Mouse (Mus musculus) brain, embryonic 18.5 days (tissue): ENCODE results near the gene Stk35.
A peak's percentile ranks its signal among the peaks of the same experiment; 100 is the strongest.

Source experiments
- DNase-seq: peaks from one replicate; pipeline ENCODE4 v3.0.0-alpha.2; 2012; ENCODE audit warnings: low read depth, low spot score

Gene Stk35

GRCm38 (mm10) chr2:129800271-129800903, at the start of gene Stk35:
Gene Stk35, plus strand, starts transcription at chr2:129800517.
- peak; percentile 60 for DNase-seq

DNA sequence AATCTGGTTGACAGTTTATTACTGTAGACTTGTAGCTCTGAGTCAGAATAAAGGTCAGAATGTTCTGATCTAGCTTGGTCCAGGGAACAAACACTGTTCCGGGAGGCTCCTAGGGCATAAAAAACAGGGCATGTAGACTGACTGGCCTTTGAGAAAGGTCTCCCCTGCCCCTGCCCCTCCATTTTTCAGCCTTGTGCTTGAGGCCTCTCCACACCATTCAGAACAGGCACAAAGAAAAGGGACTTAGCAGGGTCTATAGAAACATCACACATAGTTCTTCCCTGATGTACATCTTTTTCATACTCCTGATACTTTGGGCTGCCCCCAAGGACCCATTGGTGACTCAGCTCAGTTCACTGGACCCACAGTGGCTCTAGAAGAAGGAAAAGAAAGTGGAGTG, 18.3 kb upstream of the Stk35 start:
- no peak for DNase-seq

GRCm38 (mm10) chr2:129796501-129796900, 3.8 kb upstream of the Stk35 start:
- no peak for DNase-seq

DNA sequence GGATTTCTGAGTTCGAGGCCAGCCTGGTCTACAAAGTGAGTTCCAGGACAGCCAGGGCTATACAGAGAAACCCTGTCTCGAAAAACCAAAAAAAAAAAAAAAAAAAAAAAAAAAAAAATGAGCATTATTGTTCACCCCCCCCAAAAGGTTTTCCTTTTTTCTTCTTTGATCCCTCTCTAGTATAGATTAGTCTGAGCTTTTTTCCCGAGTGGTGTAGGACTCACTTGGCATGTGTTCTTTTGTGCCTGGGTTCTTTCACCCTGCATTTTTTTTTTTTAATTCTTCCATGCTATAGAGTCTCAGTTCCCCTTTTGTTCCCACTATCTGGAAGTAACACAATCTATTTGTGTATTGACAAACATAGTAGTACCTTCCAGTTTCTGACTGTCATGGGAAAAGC, 2.6 kb upstream of the Stk35 start:
- DNase-seq: no peak

- DNase-seq: no peak
Observed at GRCm38 (mm10) chr2:129798410-129798809, 1.9 kb upstream of the Stk35 start.

- DNase-seq: peak; percentile 10
Observed at GRCm38 (mm10) chr2:129800904-129801230, 550 bp downstream of the Stk35 start.

DNA sequence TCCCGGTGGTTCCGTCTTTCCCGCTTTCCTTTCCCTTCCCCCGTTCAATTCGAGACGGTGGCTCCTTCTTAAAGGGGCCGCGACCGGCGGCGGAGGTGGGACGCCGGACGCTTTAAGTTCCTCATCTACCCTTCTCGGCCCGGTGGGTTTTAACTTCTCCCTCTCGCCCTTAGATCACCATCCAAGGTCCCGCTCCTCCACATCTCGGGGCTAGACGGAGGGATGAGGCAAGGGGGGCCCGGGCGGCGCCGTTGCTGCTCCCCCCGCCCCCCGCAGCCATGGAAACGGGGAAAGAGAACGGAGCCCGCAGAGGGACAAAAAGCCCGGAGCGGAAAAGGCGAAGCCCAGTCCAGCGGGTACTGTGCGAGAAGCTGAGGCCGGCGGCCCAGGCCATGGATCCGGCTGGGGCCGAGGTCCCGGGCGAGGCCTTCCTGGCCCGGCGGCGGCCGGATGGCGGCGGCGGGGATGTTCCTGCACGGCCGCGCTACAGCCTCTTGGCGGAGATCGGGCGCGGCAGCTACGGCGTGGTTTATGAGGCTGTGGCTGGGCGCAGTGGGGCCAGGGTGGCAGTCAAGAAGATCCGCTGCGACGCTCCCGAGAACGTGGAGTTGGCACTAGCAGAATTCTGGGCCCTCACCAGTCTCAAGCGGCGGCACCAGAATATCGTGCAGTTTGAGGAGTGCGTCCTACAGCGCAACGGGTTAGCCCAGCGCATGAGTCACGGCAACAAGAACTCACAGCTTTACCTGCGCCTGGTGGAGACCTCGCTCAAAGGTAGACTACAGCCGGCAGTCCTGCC, 1.1 kb downstream of the Stk35 start:
- DNase-seq: peak; percentile 72

GRCm38 (mm10) chr2:129805486-129805885, 5.2 kb downstream of the Stk35 start:
- DNase-seq: no peak

- no peak for DNase-seq
Observed at GRCm38 (mm10) chr2:129806486-129806885, 6.2 kb downstream of the Stk35 start.

- no peak for DNase-seq
Observed at GRCm38 (mm10) chr2:129810563-129810962, 10.2 kb downstream of the Stk35 start.

- no peak for DNase-seq
Observed at GRCm38 (mm10) chr2:129814033-129814432, 13.7 kb downstream of the Stk35 start.

GRCm38 (mm10) chr2:129815076-129815475, 14.8 kb downstream of the Stk35 start:
- DNase-seq: no peak

GRCm38 (mm10) chr2:129817603-129818257, 17.4 kb downstream of the Stk35 start:
- no peak for DNase-seq

GRCm38 (mm10) chr2:129818868-129819267, 18.6 kb downstream of the Stk35 start:
- DNase-seq: no peak

DNA sequence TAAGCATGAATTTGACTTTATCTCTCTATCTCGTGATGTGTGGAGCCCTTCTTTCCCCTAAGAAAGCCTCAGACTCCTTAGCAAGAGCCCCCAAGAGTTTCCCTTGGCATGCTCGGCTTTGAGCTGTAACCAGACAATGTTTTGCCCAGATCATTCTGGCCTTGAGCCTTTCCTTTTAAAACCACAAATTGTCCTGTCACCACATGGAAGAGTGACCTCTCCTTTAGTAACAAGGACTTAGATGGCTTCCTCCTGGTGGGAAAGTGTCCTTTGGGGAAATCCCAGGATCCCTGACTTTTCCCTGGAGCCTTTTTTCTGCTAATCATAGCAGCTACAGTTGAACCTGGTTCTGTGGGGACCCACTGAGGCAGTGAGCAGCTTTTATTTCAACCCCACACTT, 19.2 kb downstream of the Stk35 start:
- DNase-seq: no peak

GRCm38 (mm10) chr2:129819951-129820350, 19.6 kb downstream of the Stk35 start:
- no peak for DNase-seq

DNA sequence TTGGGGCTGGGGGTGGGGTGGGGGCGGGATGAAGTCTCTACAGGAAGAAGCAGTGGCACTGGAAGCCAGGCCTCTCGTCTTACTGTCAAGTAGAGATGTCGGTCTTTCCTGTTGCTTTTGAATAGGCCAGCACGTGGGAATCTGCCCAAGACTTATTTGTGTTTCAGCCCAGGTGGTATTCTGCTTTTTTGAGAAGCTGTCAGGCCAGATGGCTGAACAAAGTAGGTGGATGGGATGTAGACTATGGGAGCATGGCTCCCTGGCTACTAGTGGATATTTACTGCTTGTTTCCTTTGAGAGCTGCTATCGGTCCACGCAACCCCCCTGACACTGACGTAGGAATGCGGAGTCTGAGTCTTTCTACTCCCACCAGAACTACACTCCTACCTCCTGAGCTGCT, 20.7 kb downstream of the Stk35 start:
- no peak for DNase-seq

GRCm38 (mm10) chr2:129821568-129821967, 21.3 kb downstream of the Stk35 start:
- DNase-seq: no peak

- DNase-seq: no peak
Observed at GRCm38 (mm10) chr2:129823310-129823709, 23.0 kb downstream of the Stk35 start.

DNA sequence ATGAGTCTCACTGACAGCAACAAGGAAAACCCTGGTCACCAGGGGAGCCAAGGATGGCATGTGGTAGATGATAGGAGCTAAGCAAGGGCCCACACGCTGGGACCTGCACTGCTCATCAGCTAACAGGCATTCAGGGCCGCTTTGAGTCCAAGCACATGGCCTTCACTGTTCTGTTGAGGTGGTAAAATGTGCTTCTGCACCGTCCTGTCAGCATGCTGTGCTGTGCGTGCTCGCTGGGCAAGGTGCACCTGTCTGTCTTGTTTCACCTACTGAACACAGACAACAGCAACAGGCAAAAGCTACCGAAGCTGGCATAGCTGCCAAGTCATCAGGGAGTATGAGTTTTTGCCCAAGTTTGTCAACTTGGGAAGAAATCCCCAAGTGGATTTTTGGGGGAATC, 23.9 kb downstream of the Stk35 start:
- DNase-seq: no peak

GRCm38 (mm10) chr2:129826141-129826540, 25.8 kb downstream of the Stk35 start:
- DNase-seq: no peak

GRCm38 (mm10) chr2:129832993-129833392, 32.7 kb downstream of the Stk35 start:
- no peak for DNase-seq

DNA sequence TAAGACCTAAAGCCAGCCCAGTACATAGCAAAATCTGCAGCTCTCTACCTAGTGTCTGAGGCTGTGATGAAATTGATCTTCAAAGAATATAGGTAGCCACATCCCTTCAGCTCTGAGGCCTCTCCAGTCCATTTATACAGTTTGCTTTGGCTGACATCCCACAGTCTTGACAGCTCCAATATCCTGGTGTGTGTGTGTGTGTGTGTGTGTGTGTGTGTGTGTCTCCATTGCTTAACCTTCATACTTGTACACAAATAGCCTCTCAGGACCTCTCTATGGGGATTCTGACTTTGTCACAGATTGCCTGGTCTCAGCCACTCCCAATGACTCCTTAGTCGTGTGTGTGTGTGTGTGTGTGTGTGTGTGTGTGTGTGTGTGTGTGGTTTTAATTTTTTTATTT, 33.9 kb downstream of the Stk35 start:
- no peak for DNase-seq
